Mouse (Mus musculus) left cerebral cortex, postnatal 10 days (tissue): Measurements from ENCODE around the gene Rnf8. TPM values are rescaled to one million over a fixed set of nuclear protein-coding genes. Genes with fewer than 3 reads are reported as not detected.

Experiments
- DNase-seq, 2 experiments: peaks; one replicate each; pipeline ENCODE4 v3.0.0; 2021 to 2022; ENCODE audit warnings: low spot score in 2 of 2, mixed read lengths in 1 of 2; ENCODE audit errors: extremely low spot score in 1 of 2
- intact Hi-C: fragments of 180-260 bp; cut with DNase I; formaldehyde crosslinking; loops from one replicate; pipeline ENCODE4 v1.15.1; 2025
- total RNA-seq, 2 experiments: library from RNA; stranded (reverse); gene quantifications; 2 replicates each; pipeline ENCODE4 v1.2.3; 2021

Gene Rnf8
- total RNA-seq, 2 experiments from 2014 or later: 44.0 to 47.8 TPM

GRCm38 (mm10) chr17:29615616-29616015, 1.0 kb downstream of the Rnf8 start:
- intact Hi-C loops: no loop called here
- no peak for DNase-seq

- DNase-seq: no peak
- intact Hi-C loops: no loop called here
Observed at GRCm38 (mm10) chr17:29619231-29619630, 4.6 kb downstream of the Rnf8 start.

- DNase-seq: no peak
- intact Hi-C loops: no loop called here
Observed at GRCm38 (mm10) chr17:29623488-29623887, 8.9 kb downstream of the Rnf8 start.

- DNase-seq: no peak
- intact Hi-C loops: no loop called here
Observed at GRCm38 (mm10) chr17:29627285-29627684, 12.7 kb downstream of the Rnf8 start.

- intact Hi-C loops: no loop called here
- no peak for DNase-seq
Observed at GRCm38 (mm10) chr17:29628946-29629345, 14.4 kb downstream of the Rnf8 start.

- no peak for DNase-seq
- intact Hi-C loops: loop anchor here (10.0 kb wide), 1 partner anchor 255 kb away; no protein-coding TSS in a partner anchor
Observed at GRCm38 (mm10) chr17:29629620-29630019, 15.0 kb downstream of the Rnf8 start.

- intact Hi-C loops: loop anchor here (10.0 kb wide), 1 partner anchor 252 kb away; no protein-coding TSS in a partner anchor
- no peak for DNase-seq
Observed at GRCm38 (mm10) chr17:29632312-29632711, 17.7 kb downstream of the Rnf8 start.

- DNase-seq: no peak
Observed at GRCm38 (mm10) chr17:29635492-29635891, 20.9 kb downstream of the Rnf8 start.

GRCm38 (mm10) chr17:29636118-29636517, 21.5 kb downstream of the Rnf8 start:
- DNase-seq: peak in 1 of 2 experiments; percentile 54

More at GRCm38 (mm10) chr17:29635492-29635891, 20.9 kb downstream of the Rnf8 start:
- intact Hi-C loops: loop anchor here (10.0 kb wide), 1 partner anchor 249 kb away; no protein-coding TSS in a partner anchor

GRCm38 (mm10) chr17:29637377-29637776, 22.8 kb downstream of the Rnf8 start:
- intact Hi-C loops: loop anchor here (10.0 kb wide), 1 partner anchor 247 kb away; no protein-coding TSS in a partner anchor
- no peak for DNase-seq

More at GRCm38 (mm10) chr17:29636118-29636517, 21.5 kb downstream of the Rnf8 start:
- intact Hi-C loops: loop anchor here (10.0 kb wide), 1 partner anchor 249 kb away; no protein-coding TSS in a partner anchor

- intact Hi-C loops: loop anchor here (10.0 kb wide), 1 partner anchor 247 kb away; no protein-coding TSS in a partner anchor
- DNase-seq: no peak
Observed at GRCm38 (mm10) chr17:29637895-29638294, 23.3 kb downstream of the Rnf8 start.

GRCm38 (mm10) chr17:29640971-29641370, 26.4 kb downstream of the Rnf8 start:
- intact Hi-C loops: no loop called here

GRCm38 (mm10) chr17:29642219-29642618, 27.6 kb downstream of the Rnf8 start:
- intact Hi-C loops: no loop called here
- DNase-seq: no peak

More at GRCm38 (mm10) chr17:29640971-29641370, 26.4 kb downstream of the Rnf8 start:
- DNase-seq: no peak

- intact Hi-C loops: no loop called here
- DNase-seq: no peak
Observed at GRCm38 (mm10) chr17:29658249-29658648, 43.7 kb downstream of the Rnf8 start.

GRCm38 (mm10) chr17:29660076-29660761, 45.6 kb downstream of the Rnf8 start, which contains the start of gene Cmtr1:
Cmtr1 (plus strand) TSS chr17:29660595.
- peak; percentile 90 to 97 for DNase-seq
- intact Hi-C loops: no loop called here

- no peak for DNase-seq
- intact Hi-C loops: no loop called here
Observed at GRCm38 (mm10) chr17:29660762-29661391, 46.3 kb downstream of the Rnf8 start.

- DNase-seq: no peak
- intact Hi-C loops: no loop called here
Observed at GRCm38 (mm10) chr17:29662145-29662544, 47.6 kb downstream of the Rnf8 start.

GRCm38 (mm10) chr17:29668051-29668986, 53.7 kb downstream of the Rnf8 start:
- intact Hi-C loops: no loop called here
- peak; percentile 39 to 45 for DNase-seq

GRCm38 (mm10) chr17:29669030-29669429, 54.4 kb downstream of the Rnf8 start:
- DNase-seq: no peak
- intact Hi-C loops: no loop called here
